Mouse (Mus musculus) heart, embryonic 16.5 days (tissue): ENCODE results near the gene Ovol1. TPM values are rescaled to one million over a fixed set of nuclear protein-coding genes. Genes with fewer than 3 reads are reported as not detected.

ENCODE experiments used
- ATAC-seq: fragments of 200-750 bp; cut with Nextera tagmentation; replicated peaks from 2 replicates; pipeline ENCODE4 v1.8.0; 2017; ENCODE audit warnings: moderate number of reproducible peaks; ENCODE audit not compliant: insufficient read depth, low FRiP score; ENCODE audit errors: extremely low read depth
- H3K27ac ChIP-seq: fragments of 300-500 bp; sonication (generic); 2 replicates; pipeline ENCODE4 v1.5.1; 2014; ENCODE audit warnings: mild to moderate bottlenecking, low read length, control low read depth, moderate library complexity
- H3K27me3 ChIP-seq: fragments of 300-500 bp; sonication (generic); 2 replicates; pipeline ENCODE4 v1.6.1; 2014; ENCODE audit warnings: low read length, mixed read lengths; ENCODE audit not compliant: control insufficient read depth, insufficient read depth
- H3K36me3 ChIP-seq: fragments of 300-500 bp; sonication (generic); 2 replicates; pipeline ENCODE4 v1.6.1; 2014; ENCODE audit not compliant: control insufficient read depth, insufficient read depth
- H3K4me1 ChIP-seq: fragments of 300-500 bp; sonication (generic); 2 replicates; pipeline ENCODE4 v1.6.1; 2014; ENCODE audit warnings: low read length, mixed read lengths; ENCODE audit not compliant: control insufficient read depth, insufficient read depth
- H3K4me2 ChIP-seq: fragments of 300-500 bp; sonication (generic); 2 replicates; pipeline ENCODE4 v1.6.1; 2014; ENCODE audit warnings: low read depth, mild to moderate bottlenecking, control low read depth, low read length
- H3K4me3 ChIP-seq: fragments of 300-500 bp; sonication (generic); 2 replicates; pipeline ENCODE4 v1.5.1; 2014; ENCODE audit warnings: mild to moderate bottlenecking, control low read depth, low read length
- H3K9ac ChIP-seq: fragments of 300-500 bp; sonication (generic); 2 replicates; pipeline ENCODE4 v1.6.1; 2014; ENCODE audit warnings: low read length, control low read depth
- H3K9me3 ChIP-seq: fragments of 300-500 bp; sonication (generic); replicated peaks from 2 replicates; pipeline ENCODE4 v1.6.1; 2016; ENCODE audit warnings: low read length; ENCODE audit not compliant: control insufficient read depth
- WGBS: fragments of 180-500 bp; shearing (Covaris S2); extraction: QIAGEN DNeasy Blood & Tissue Kit; methylation state at CpG from one replicate; pipeline ENCODE4 v1.1.7; 2014; 5-methylcytosine and 5-hydroxymethylcytosine counted together
- polyA plus RNA-seq: library from polyadenylated mRNA; unstranded; fragments of >200 nt; fragmentation: Nextera tagmentation; extraction: Ambion mirVana; gene quantifications from 2 replicates; pipeline ENCODE4 v1.2.1, GENCODE M21; 2015

Gene Ovol1
- polyA plus RNA-seq, 1 experiment from 2014 or later, result 0.54 TPM

DNA sequence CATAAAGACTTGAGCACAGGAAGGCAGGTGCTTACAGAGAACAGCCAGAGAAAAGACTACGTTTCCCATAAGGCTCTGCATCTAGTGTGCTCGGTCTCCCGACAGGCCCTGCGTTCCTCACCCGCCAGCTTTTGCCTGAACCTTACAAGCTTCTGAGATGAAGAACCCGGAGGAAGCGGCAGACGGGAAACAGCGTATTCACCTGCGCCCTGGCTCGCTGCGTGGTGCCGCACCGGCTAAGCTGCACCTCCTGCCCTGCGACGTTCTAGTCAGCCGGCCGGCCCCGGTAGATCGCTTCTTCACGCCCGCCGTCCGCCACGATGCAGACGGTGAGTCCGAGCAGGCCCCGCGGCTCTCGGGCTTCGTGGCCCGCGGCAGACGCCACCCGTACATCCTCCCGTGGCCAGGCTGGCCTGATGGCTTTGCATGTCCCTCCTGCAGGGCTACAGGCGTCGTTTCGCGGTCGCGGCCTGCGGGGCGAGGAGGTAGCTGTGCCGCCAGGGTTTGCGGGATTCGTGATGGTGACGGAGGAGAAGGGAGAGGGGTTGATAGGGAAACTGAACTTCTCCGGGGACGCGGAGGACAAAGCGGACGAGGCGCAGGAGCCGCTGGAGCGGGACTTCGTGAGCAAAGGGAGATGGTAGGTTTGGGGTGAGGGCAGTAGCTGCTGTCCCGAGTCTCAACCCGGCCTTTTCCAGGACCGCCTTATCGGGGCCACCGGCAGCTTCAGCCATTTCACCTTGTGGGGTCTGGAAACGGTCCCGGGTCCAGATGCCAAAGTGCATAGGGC lies 41.5 kb upstream of the Ovol1 start, which contains the start of gene Rnaseh2c:
TSS of gene Rnaseh2c (plus strand) at position 122 of the 790 bp plus-strand sequence.
- under 1% methylated on average over 64 of the region's 64 CpGs for WGBS
- peak; percentile 86 for ATAC-seq
- peak within 1 kb of the TSS; percentile 94 for H3K4me2 ChIP-seq

DNA sequence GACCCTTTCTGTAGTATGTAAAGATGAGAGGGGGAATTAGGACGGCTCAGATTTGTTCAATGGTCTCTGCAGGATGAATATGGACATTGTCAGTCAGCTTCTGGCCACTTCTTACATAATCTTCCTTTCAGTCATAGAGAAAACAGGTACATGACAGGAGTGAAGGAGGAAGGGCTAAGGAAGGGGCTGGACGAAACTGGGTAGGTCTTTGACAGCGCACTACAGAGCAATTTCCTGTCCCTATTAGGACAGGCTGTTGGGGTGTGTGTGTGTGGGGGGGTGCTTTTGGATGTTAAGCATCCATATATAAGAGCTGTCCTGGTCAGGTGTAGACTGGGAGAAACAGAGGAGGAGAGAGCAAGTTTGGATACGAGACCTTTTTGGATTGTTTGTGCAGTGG lies 38.8 kb upstream of the Ovol1 start:
- peaks cover 11% of the 10 kb centered on the region for H3K4me1 ChIP-seq
- H3K4me3 ChIP-seq, result no peak overlapping the region
- H3K4me2 ChIP-seq, result no peak overlapping the region
- no peaks in the 10 kb centered on the region for H3K27me3 ChIP-seq
- 73% methylated on average over 4 of the region's 4 CpGs for WGBS
- no peak overlapping the region for H3K9ac ChIP-seq
- H3K27ac ChIP-seq, result no peak overlapping the region
- ATAC-seq, result no peak
- H3K9me3 ChIP-seq, result no peaks in the 10 kb centered on the region
- peaks cover 11% of the 10 kb centered on the region for H3K36me3 ChIP-seq

More for the DNA sequence above, 41.5 kb upstream of the Ovol1 start, which contains the start of gene Rnaseh2c:
- H3K4me1 ChIP-seq, result peaks cover 11% of the 10 kb centered on the region
- no peaks in the 10 kb centered on the region for H3K27me3 ChIP-seq
- H3K27ac ChIP-seq, result peak within 1 kb of the TSS; percentile 58
- peak within 1 kb of the TSS; percentile 92 for H3K9ac ChIP-seq
- peak within 1 kb of the TSS; percentile 80 for H3K4me3 ChIP-seq
- H3K36me3 ChIP-seq, result peaks cover 38% of the 10 kb centered on the region
- H3K9me3 ChIP-seq, result no peaks in the 10 kb centered on the region

DNA sequence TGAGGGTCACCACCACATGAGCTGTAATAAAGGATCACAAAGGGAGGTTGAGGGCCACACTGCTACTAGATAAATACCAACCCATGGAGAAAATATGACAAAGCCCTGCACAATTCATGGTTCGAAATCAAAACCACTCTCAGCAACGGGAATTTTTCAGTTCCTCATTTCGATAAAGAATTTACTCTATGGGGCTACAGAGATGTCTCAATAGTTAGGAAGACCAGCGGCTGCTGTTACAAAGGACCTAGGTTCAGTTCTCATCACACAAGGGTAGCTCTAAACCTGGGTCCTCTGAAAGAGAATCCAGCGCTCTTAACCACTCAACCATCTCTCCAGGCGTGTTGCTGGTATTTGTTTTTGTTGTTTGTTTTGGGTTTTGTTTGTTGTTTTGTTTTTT lies 31.4 kb upstream of the Ovol1 start:
- Histone ChIP-seq H3K27me3 (no peaks in the 10 kb centered on the region), H3K36me3 (no peaks in the 10 kb centered on the region), H3K9me3 (no peaks in the 10 kb centered on the region), H3K9ac (no peak overlapping the region), H3K4me1 (no peaks in the 10 kb centered on the region), H3K27ac (no peak overlapping the region), H3K4me2 (no peak overlapping the region), H3K4me3 (no peak overlapping the region)
- ATAC-seq, result no peak
- WGBS, result 83% methylated on average over 6 of the region's 6 CpGs

DNA sequence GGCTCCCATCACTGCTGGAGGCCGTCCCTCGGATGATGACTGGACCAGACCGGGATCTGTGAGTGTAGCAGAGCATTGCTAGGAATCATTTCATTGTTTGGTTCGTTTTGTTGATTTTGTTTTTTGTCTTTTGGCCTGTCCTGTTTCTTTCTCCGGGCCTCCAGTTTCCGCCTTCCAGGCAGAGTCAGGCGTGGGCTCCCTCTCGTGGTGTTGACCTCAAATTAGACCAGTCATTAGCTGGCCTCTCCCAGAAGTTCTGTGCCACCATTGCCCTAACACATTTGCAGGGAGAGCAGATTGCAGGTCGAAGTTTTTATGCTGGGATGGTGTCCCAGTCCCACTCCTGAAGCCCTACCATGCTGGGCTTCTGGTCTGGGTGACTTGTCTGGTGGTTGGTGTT lies 28.7 kb upstream of the Ovol1 start:
- H3K9ac ChIP-seq, result no peak overlapping the region
- WGBS, result 71% methylated on average over 9 of the region's 9 CpGs

DNA sequence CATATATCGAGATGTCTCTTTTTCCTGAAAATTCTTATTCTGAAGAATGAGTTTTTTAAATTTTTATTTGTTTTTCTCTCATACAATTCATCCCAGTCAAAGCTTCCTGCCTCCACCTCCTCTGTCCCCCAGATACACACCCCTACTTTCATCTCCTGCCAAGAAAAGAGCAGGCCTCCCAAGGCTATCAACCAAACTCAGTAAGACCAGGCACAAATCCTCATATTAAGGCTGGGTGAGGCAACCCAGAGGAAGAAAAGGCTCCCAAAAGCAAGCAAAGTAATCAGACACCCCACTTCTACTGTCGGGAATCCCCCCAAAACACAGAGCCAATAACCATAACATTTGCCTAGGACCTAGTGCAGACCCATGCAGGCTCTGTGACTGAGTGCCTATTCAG lies 21.5 kb upstream of the Ovol1 start:
- H3K4me1 ChIP-seq, result no peaks in the 10 kb centered on the region
- H3K9ac ChIP-seq, result no peak overlapping the region
- H3K36me3 ChIP-seq, result no peaks in the 10 kb centered on the region
- WGBS, result 74% methylated on average over 2 of the region's 2 CpGs
- H3K27me3 ChIP-seq, result no peaks in the 10 kb centered on the region
- H3K27ac ChIP-seq, result no peak overlapping the region
- ATAC-seq, result no peak
- H3K9me3 ChIP-seq, result no peaks in the 10 kb centered on the region
- H3K4me2 ChIP-seq, result no peak overlapping the region
- H3K4me3 ChIP-seq, result no peak overlapping the region

More for the DNA sequence above, 28.7 kb upstream of the Ovol1 start:
- Histone ChIP-seq H3K27me3 (no peaks in the 10 kb centered on the region), H3K4me2 (no peak overlapping the region), H3K4me3 (no peak overlapping the region), H3K27ac (no peak overlapping the region), H3K36me3 (no peaks in the 10 kb centered on the region), H3K9me3 (no peaks in the 10 kb centered on the region), H3K4me1 (no peaks in the 10 kb centered on the region)
- no peak for ATAC-seq

DNA sequence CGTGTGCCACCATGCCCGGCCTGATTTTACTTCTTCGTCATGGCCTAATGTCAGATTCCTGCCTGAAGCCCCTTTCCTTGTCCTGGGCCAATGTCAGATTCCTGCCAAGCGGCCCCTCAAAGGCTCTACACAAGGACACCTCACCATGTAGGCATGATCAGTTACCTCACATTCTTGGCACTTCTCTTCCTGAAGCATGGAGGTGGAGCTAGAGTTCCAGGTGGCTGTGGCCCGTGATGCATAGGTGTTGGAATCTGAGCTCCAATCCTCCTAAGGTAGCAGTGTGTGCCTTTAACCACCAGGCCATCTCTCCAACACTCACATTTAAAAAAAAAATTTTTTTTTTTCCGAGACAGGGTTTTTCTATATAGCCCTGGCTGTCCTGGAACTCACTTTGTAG lies 20.3 kb upstream of the Ovol1 start:
- Histone ChIP-seq H3K9ac (no peak overlapping the region), H3K27me3 (no peaks in the 10 kb centered on the region), H3K4me1 (no peaks in the 10 kb centered on the region), H3K4me2 (no peak overlapping the region), H3K9me3 (no peaks in the 10 kb centered on the region), H3K4me3 (no peak overlapping the region), H3K27ac (no peak overlapping the region), H3K36me3 (no peaks in the 10 kb centered on the region)
- WGBS, result 81% methylated on average over 6 of the region's 6 CpGs
- ATAC-seq, result no peak

DNA sequence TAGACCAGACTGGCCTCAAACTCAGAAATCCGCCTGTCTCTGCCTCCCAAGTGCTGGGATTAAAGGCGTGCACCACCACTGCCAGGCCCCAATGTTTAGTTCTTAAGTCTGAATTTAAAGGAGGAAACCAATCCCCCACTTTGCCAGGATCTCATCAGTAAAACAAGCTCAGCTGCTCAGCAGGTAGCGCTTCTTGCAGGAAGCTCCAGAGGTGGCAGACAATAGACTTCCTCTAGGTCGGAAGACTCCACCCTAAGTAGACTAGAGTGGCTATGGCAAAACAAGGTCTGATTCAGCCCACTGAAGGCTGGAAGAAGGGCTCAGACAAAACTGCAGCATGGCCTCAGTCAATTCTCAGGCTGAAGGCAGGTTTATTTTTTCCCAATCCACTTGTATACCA lies 19.5 kb upstream of the Ovol1 start:
- no peaks in the 10 kb centered on the region for H3K36me3 ChIP-seq
- no peaks in the 10 kb centered on the region for H3K27me3 ChIP-seq
- no peak overlapping the region for H3K27ac ChIP-seq
- no peak for ATAC-seq
- no peak overlapping the region for H3K9ac ChIP-seq
- 66% methylated on average over 4 of the region's 4 CpGs for WGBS
- H3K9me3 ChIP-seq, result no peaks in the 10 kb centered on the region
- H3K4me1 ChIP-seq, result no peaks in the 10 kb centered on the region
- H3K4me2 ChIP-seq, result no peak overlapping the region
- no peak overlapping the region for H3K4me3 ChIP-seq

DNA sequence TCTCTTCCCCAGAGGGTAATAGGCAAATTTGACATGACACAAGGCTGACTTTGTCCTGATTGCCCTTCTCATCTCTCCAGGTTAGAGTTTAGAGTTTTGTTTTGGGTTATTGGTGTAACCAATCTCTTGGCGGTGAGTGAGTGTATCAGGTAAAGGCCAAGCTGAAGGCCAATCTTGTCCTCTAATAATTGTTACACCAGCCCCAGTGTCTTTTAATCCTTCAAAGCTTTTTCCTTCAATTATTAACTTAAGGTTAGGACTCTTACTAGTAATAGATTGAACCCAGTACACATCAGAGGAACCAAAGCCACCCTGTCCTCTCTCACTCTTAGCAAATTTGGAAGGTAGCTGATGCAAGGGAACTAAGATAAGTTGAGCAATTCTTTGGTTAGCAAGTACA lies 14.9 kb upstream of the Ovol1 start:
- Histone ChIP-seq H3K9ac (no peak overlapping the region), H3K9me3 (no peaks in the 10 kb centered on the region), H3K27ac (no peak overlapping the region), H3K36me3 (peaks cover 4% of the 10 kb centered on the region), H3K4me2 (no peak overlapping the region), H3K27me3 (no peaks in the 10 kb centered on the region), H3K4me3 (no peak overlapping the region), H3K4me1 (no peaks in the 10 kb centered on the region)
- ATAC-seq, result no peak
- 100% methylated on average over 1 of the region's 1 CpGs for WGBS

DNA sequence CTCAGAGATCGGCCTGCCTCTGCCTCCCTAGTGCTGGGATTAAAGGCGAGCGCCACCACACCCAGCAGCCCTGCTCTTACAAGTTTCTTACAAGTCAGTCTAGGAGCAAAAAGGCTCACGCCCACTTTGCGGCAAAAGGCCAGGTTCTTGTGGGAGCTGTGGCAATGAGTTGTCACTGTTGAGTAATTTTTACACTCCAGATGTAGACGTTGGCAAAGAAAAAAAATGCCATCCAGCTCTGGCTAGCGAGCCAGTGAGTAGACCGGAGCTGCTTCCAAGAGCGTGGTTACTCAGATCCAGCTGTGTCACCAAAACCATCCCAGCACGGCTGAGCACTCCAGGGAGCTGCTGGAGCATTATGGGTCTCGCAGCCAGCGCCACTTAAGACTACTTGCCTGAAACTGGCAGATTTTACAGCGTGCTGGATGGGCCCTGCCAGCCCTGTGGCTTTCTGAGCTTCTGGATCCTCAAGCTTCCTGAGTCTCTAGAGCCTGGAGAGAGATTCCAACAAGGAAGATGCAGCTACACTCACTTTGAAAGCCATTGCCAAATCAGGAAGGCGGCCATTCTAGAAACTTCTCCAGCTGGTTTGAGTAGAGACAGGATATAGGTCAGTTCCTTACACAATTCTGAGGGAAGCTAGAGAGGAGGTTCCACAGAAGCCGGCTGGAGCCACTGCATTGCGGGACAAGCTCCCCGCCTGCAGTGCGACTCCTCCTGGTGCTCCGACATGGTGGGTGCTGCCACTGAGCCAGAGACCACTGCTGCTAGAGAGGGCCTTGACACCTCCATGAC lies 12.1 kb upstream of the Ovol1 start:
- no peak for ATAC-seq
- WGBS, result 82% methylated on average over 19 of the region's 19 CpGs
- Histone ChIP-seq H3K4me3 (no peak overlapping the region), H3K4me1 (peaks cover 5% of the 10 kb centered on the region), H3K27ac (no peak overlapping the region), H3K9ac (no peak overlapping the region), H3K9me3 (no peaks in the 10 kb centered on the region), H3K27me3 (no peaks in the 10 kb centered on the region), H3K36me3 (peaks cover 9% of the 10 kb centered on the region), H3K4me2 (no peak overlapping the region)
